Mouse (Mus musculus) mouse trophoblast stem cell (cell line): ENCODE measurements around the gene Fut7.

ENCODE experiments used
- in situ Hi-C, 2 experiments: fragments of 300-500 bp; cut with MseI, MboI; formaldehyde crosslinking; loops; 2 replicates in 1 of 2; 3 replicates in 1 of 2; pipeline ENCODE4 v1.15.1; 2025

Fut7 gene

DNA sequence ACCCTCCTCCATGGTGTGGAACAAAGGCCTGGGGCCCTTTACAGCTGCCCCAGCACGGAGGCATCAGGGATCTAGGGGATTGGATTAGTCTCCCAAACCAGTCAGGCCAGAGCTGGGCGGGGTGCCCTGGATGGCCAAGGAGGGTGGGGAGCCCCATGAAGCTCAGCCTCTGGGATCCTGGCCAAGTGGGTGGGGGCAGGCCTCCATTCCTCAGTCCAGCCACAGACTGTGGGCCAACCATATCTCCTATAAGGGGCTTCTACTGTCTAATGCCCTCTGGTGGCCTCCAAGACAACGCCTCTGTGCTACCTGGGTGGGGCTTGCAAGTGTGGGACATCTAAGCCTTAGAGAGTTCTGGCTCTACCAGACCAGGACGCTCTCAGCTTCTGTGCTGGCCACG lies 35.8 kb downstream of the Fut7 start:
- in situ Hi-C loops, result no loop called here

DNA sequence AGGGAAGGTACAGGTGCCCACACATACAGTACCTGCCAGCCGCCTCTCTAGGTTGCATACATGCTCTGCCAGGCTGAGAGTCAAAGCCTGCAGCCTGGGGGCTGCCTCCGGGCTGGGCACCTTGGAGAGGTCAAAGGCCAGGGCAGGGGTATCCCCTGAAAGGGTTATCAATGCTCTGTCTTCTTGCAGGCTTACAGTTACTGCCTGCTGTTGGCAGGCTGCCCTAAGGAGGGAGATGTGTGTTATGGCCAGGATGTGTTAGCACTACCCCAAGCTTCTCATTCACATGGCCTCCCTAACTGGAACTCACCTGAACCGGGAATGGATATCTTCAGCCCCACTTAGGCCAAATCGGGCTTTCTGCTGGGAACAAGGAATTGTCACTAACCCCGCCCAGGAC lies 37.1 kb downstream of the Fut7 start:
- in situ Hi-C loops, result no loop called here

DNA sequence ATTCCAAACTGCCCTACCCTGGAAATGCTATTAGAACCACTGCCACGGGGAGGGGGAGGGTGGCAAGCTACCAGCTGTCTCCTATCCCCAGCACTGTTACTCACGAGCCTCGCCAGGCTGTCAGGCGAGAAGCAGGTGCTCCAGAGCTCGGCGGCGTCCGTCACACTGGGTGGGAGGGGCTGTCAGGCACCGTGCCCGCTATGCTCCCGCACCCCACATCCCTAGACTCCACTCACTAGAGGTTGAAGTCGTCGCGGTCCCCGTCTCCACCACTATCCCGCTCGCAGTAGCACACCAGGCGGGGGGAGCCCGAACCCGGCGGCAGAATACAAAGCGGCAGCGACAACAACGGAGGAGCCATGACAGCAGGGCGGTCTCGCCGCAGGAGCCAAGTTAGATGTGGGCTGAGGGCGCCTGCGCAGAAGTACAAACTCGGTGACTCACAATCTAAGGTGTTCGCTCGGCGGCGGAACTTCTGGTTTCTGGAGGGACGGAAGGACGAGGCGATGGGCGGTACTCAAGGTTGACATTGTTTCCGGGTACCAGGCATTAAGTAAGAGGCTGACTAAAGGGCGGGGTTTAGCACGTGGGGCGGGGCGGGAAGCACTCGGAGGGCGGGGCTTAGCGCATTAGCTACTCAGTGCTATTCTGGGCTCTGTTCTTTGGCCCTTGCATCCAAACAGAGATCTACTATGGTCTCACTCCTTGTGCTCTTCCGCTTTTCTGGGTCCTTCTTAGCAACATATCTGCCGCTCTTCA lies 37.7 kb downstream of the Fut7 start, which contains the start of gene Paxx:
Gene Paxx, minus strand, starts transcription at position 544 of the 759 bp plus-strand sequence.
- in situ Hi-C loops, result no loop called here

DNA sequence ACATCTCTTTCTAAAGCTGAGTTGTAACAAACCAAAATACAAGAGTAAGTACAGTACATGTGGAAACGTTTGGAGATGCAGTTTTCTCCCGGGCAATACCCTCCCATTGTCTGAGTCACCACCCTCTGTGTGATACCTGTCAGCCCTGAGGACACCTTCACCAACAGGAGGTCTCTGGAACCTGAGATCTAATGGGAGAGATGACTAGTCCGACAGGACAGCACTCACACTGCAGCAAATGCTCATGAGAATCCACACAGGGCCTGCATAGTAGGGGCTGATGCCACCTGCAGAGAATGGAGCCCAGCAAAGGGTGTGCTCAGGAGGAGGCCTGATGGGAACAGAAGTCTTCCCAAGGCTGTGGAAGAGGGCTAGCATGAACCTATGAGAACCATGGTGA lies 38.3 kb downstream of the Fut7 start:
- in situ Hi-C loops, result no loop called here

DNA sequence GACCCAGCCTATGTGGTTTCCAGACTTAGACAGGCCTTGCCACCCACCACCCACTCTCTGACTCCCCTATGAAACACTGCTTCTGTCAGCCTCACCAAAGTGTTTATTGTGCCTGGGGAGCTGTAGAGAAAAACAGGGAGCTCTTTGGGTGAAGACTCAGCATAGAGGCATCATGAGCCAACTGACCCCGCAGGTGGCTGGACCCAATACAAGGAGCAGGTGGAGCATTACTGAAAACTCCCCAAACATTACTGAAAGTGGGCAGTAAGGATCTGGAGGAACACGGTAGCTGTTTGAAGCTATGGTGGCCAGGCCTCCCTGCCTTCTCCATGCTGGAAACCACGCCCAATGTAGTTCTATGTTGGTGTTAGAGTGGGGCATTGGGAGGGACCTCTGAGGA lies 40.6 kb downstream of the Fut7 start:
- in situ Hi-C loops, result no loop called here

DNA sequence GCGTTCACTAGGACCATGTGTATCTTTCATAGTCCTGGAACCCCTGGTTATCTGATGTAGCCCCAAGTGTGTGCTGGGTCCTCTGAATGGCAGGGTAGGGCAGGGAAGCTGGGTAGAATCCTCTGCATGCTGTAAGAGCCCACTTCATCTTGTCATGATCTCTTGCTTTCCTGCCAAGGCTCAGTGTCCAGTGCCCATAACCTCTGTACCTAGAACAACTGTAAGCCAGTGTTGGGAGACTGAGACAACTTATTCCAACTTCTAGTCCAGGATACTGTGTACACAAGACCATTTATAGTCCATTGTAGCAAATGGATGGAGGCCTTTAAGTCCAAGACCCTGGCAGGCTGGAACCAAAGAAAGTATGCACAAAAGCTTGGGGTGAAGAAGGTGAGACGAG lies 42.2 kb downstream of the Fut7 start:
- in situ Hi-C loops, result no loop called here

DNA sequence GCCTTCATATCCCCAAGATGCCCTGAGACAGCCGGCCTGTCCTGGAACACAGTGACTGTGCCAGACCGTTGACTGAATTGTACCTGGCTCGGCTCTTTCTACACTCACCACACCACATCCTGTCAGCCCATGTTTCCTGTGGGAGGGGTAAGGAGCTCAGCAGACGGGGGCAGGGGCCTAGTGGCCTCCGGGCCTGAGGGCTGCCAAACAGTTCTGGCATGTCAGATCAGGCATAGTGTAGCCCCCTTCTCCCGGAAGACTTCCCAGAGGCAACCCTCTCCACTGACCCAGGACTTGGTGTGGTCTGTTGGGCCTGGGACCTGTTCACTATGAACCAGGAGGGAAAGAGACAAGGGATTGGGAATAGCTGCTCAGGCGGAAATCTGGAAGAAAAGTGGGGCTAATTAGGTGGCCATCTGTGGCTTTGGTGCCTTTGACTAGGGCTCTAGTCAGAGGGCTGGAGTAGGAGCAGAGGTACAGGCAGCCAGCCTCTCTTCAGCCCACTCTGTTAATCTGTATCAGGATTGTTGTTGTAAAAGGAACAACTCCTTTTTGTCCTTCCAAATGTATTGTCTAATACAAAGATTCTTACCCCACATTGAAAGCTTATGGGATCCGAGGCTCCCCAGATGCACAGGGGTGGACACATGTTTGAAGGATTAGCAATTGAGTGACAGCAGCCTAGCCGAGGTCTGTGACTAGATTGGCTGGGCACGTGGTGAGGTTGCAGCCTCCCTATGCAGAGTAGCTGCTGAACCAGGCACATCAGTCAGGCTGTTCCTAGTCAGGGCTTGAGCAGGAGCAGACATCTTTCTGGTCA lies 43.0 kb downstream of the Fut7 start:
- in situ Hi-C loops, result no loop called here

DNA sequence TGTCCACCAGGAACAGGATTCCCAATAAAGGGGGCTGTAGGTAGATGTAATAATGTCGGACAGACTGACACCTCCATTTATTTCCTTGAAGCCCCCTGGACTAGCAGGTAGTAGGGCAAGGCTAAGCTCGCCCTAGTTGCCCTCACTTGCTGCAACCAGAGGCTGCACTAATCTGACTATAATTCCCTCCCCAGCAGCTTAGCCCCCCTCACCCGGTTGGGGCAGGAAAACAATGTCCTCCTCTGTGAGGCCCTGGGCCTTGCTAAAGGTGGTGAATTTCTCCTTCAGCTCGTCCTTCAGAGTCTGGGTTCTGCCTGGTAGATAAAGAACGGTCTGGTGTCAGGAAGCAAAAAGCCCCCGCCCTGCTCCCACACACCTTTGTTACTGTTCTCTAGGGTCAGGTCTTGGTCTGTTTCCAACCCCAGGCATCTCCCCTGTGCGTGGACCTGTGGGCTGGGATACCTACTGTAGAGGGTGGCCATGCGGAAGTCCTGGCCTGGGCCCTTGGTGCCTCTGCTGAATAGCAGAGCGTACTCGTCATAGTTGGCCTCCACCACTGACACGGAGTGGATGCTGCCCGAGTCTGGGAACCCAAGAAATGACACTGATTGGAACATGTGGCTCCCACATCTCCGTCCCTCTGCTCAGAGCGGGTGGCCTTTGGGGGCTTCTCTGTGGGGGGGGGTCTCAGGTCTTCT lies 44.7 kb downstream of the Fut7 start:
- in situ Hi-C loops, result no loop called here

DNA sequence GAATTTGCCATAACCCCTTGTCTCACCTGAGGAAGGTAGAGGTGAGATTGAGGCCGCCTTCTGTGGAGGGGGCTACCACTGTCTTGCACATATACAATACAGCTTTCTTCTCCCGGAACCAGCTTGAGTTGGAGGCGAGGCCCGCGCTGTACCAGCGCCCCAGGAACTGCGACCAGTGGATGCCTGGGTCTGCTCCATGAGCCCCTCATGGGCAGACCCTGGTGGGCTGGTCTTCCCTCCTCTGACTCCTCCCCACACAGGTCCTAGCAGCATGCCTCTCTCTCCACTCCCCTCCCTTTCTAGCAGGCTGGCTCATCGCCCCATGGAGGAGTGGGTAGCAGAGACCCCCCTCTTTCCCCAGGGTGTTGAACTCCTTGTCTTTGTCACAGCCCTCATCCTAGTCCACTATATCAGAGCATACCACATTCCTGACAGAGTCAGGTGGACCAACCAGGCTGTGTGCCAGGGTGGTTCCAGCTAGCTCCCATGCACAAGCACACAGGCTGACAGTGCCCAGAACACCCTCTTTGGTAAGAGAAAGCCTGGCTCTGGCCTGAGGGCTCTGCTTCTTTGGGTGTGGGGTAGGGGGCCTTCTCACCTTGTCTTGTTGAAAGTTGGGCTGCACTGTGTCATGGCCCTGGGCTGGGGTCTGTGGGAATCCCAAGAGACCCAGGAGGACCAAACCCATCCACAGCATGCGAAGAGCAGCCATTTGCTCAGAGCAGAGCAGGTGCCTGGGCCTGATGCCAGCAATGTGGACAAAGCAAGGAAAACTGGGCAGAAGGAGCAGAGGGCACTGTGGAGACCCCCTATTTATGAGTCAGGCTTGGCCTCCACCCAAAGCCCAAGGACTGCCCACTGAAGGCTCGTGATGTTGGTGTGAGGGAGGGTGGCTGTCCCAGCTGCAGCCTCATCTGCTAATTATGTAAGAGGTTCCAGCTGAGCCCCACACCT lies 46.2 kb downstream of the Fut7 start:
- in situ Hi-C loops, result no loop called here

DNA sequence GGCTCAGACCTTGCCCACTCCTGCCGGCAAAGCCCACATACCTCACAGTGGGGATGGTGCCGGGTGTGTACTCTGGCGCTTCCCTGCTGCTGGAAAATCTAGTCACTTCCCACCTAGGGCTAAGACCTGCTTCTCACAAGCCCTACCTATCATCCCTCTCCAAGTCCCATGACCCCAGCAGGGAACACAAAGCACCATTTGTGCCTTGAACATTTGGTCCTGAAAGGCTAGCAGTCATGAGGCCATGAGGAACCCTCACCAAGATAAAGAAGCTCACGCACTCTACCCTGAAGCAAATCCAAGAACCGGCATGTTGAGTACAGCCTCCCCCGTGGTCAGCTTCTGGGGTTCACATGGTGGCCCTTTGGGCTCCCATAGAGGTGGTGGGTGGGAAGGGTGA lies 46.9 kb downstream of the Fut7 start, which contains the start of gene Ptgds:
Gene Ptgds, minus strand, starts transcription at position 78 of the 400 bp plus-strand sequence.
- in situ Hi-C loops, result no loop called here

DNA sequence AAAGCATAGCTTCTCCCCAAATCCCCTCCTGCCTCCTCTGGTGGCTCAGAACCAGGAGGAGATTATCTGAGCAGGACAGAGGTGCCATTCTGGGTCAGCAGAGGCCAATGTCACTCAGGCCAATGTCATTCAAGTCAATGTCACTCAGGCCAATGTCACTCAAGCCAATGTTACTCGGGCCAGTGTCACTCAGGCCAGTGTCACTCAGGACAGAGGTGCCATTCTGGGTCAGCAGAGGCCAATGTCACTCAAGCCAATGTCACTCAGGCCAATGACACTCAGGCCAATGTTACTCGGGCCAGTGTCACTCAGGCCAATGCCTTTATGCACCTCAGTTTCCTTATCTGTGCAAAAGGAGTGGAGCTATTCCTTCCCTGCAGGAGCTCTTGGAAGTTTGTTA lies 49.5 kb downstream of the Fut7 start:
- in situ Hi-C loops, result no loop called here
